Mouse (Mus musculus): Measurements from ENCODE around the gene Shh. TPM values are rescaled to one million over a fixed set of nuclear protein-coding genes. Genes with fewer than 3 reads are reported as not detected.

The Shh gene
- polyA plus RNA-seq, 2 experiments: 0.04 TPM; not detected in 1

DNA sequence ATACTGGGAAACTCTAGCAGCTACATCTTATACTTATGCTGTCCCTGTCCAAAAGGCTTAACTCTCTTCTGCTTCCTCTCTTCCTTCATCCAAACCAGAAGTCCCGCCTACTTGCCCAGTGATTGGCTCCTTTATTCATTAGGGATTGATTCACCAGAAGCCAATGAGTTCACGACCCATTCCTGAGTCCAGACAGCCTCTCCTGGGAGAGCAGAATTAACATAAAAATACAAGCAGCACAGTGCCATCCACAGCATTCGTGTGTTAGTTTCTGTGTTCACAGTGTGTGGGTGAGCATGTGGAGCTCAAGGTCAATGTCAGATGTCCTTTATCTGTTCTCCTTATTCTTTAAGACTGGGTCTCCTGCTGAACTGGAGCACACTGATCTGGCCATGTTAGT, 13.5 kb downstream of the Shh start:
- Histone ChIP-seq H3K36me3 (replicated peaks; ENCODE audit: control insufficient read depth, insufficient read depth, low read depth) (no peaks in the 10 kb centered on the region), H3K9ac (replicated peaks) (no peak overlapping the region), H3K27ac (no peak overlapping the region), H3K27me3 (ENCODE audit: control insufficient read depth, insufficient read depth, low read length) (peaks cover 23% of the 10 kb centered on the region), H3K4me2 (ENCODE audit: low read depth) (no peak overlapping the region), H3K4me3 (ENCODE audit: insufficient read depth in 1 of 2, low read depth in 2 of 2, low read length in 2 of 2) (no peak overlapping the region), H3K4me1 (replicated peaks; ENCODE audit: control insufficient read depth in 2 of 2, insufficient read depth in 2 of 2, low read length in 1 of 2) (no peaks in the 10 kb centered on the region), H3K9me3 (ENCODE audit: control insufficient read depth, low read length) (no peaks in the 10 kb centered on the region)
- DNase-seq (ENCODE audit: low read depth in 3 of 3, low spot score in 3 of 3): no peak
- 27% methylated on average over 3 of the region's 3 CpGs for WGBS (ENCODE audit: insufficient replicate concordance)
- TF ChIP-seq CTCF (IDR thresholded peaks at IDR 0.05; ENCODE audit: low read depth): no peak
- TF ChIP-seq EP300 (IDR thresholded peaks at IDR 0.05; ENCODE audit: low read depth): no peak
- no peak for ATAC-seq (ENCODE audit: insufficient read depth)

DNA sequence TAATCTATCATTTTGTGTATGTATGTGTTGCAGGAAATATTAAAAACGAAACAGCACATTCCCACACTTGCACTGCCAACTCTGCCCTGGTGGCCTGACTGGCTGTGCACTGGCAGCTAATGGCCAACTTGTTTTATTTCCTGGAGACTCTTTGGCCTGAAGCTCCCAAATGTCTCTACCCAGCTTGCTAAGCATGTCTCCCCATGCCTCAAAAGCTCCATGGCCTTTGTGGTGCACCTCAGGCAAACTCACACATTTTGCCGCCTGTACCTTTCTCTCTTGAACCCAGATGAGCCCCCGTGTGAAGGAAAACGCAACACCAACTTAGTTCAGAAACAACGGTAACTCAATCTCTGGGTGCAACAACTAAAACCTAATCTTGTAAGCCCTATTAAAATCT, 14.0 kb downstream of the Shh start:
- H3K27me3 ChIP-seq (ENCODE audit: control insufficient read depth, insufficient read depth, low read length): peaks cover 19% of the 10 kb centered on the region
- no peaks in the 10 kb centered on the region for H3K36me3 ChIP-seq (replicated peaks; ENCODE audit: control insufficient read depth, insufficient read depth, low read depth)
- H3K4me2 ChIP-seq (ENCODE audit: low read depth): no peak overlapping the region
- ATAC-seq (ENCODE audit: insufficient read depth) (no peak), DNase-seq (ENCODE audit: low read depth in 3 of 3, low spot score in 3 of 3) (no peak)
- H3K4me3 ChIP-seq (ENCODE audit: insufficient read depth in 1 of 2, low read depth in 2 of 2, low read length in 2 of 2): no peak overlapping the region
- no peak overlapping the region for H3K27ac ChIP-seq
- no peak overlapping the region for H3K9ac ChIP-seq (replicated peaks)
- no peak for TF ChIP-seq CTCF (IDR thresholded peaks at IDR 0.05; ENCODE audit: low read depth)
- TF ChIP-seq EP300 (IDR thresholded peaks at IDR 0.05; ENCODE audit: low read depth): no peak
- H3K9me3 ChIP-seq (ENCODE audit: control insufficient read depth, low read length): no peaks in the 10 kb centered on the region
- no peaks in the 10 kb centered on the region for H3K4me1 ChIP-seq (replicated peaks; ENCODE audit: control insufficient read depth in 2 of 2, insufficient read depth in 2 of 2, low read length in 1 of 2)
- WGBS (ENCODE audit: insufficient replicate concordance): 65% methylated on average over 5 of the region's 5 CpGs

DNA sequence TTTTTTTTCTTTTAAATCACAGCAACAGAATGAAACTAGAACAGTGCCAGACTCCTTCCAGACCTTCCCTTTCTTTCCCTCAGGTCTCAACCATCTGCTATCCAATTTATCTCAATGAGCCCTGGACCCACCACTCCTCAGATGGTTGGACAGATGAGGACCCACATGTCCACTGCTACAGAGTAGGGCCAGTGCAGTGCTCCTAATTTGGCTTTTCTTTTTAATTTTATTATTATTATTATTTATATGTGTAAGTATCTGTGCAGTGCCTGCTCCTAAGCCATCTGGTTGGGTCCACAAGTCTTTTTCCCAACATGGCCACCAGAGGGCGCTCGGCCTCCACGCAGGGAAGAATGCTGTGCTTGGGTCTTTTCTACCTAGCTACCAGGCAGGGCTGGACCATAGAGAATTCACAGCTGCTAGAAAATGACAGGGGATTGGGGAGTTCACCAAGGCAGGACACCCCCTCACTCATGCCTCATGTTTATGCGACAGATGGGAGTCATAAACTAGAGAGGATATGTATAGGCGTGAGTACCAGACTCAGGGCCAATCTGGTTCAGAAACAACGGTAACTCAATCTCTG, 15.9 kb downstream of the Shh start:
- Histone ChIP-seq H3K4me3 (ENCODE audit: insufficient read depth in 1 of 2, low read depth in 2 of 2, low read length in 2 of 2) (no peak overlapping the region), H3K27ac (no peak overlapping the region), H3K27me3 (ENCODE audit: control insufficient read depth, insufficient read depth, low read length) (peaks cover 6% of the 10 kb centered on the region), H3K9me3 (ENCODE audit: control insufficient read depth, low read length) (no peaks in the 10 kb centered on the region), H3K36me3 (replicated peaks; ENCODE audit: control insufficient read depth, insufficient read depth, low read depth) (no peaks in the 10 kb centered on the region), H3K4me1 (replicated peaks; ENCODE audit: control insufficient read depth in 2 of 2, insufficient read depth in 2 of 2, low read length in 1 of 2) (no peaks in the 10 kb centered on the region), H3K4me2 (ENCODE audit: low read depth) (no peak overlapping the region), H3K9ac (replicated peaks) (no peak overlapping the region)
- WGBS (ENCODE audit: insufficient replicate concordance): 34% methylated on average over 6 of the region's 6 CpGs
- ATAC-seq (ENCODE audit: insufficient read depth) (no peak), DNase-seq (ENCODE audit: low read depth in 3 of 3, low spot score in 3 of 3) (peak; percentile 9 to 27 (median 17))
- peak; percentile 93 for TF ChIP-seq CTCF (IDR thresholded peaks at IDR 0.05; ENCODE audit: low read depth)
- TF ChIP-seq EP300 (IDR thresholded peaks at IDR 0.05; ENCODE audit: low read depth): no peak

DNA sequence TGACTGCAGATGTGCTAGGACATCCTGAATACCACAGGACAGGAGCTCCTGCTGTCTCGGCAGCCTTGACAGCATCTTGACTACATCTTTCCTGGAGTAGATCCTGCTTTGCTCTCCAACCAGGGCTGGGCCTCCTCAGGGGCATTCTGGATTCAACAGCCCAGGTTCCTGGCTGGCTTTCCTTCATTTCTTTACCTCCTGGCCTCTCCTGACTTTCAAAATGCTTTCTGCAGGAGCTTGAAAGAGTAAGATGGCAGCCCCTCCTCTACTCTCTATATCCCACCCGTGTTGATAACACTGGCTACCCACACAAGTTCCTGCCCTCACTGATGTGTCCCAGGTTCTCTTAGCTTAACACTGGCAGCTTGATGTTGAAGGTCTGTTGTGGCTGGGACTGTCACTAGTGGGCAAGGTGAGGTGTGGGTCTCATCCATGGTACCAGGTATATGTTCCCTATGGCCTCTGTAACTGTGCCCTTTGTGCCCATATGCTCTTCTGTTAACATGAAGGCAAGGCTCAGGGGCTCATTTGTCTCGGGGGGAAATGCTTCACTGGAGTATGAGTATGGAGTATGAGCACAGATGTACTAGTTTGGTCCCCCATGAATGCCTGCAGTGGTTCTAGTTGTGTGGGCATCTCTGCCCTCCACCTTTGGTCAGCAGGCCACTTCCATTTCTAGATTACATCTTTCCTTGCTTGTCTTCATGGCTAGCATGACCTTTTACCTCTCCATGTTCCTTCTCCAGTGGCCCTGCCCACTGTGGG, 16.7 kb downstream of the Shh start:
- H3K4me1 ChIP-seq (replicated peaks; ENCODE audit: control insufficient read depth in 2 of 2, insufficient read depth in 2 of 2, low read length in 1 of 2): no peaks in the 10 kb centered on the region
- no peaks in the 10 kb centered on the region for H3K27me3 ChIP-seq (ENCODE audit: control insufficient read depth, insufficient read depth, low read length)
- no peak overlapping the region for H3K4me3 ChIP-seq (ENCODE audit: insufficient read depth in 1 of 2, low read depth in 2 of 2, low read length in 2 of 2)
- 34% methylated on average over 3 of the region's 3 CpGs for WGBS (ENCODE audit: insufficient replicate concordance)
- H3K9ac ChIP-seq (replicated peaks): no peak overlapping the region
- DNase-seq (ENCODE audit: low read depth in 3 of 3, low spot score in 3 of 3) (no peak), ATAC-seq (ENCODE audit: insufficient read depth) (no peak)
- H3K27ac ChIP-seq: no peak overlapping the region
- no peak overlapping the region for H3K4me2 ChIP-seq (ENCODE audit: low read depth)
- TF ChIP-seq EP300 (IDR thresholded peaks at IDR 0.05; ENCODE audit: low read depth) (no peak), CTCF (IDR thresholded peaks at IDR 0.05; ENCODE audit: low read depth) (no peak)
- no peaks in the 10 kb centered on the region for H3K9me3 ChIP-seq (ENCODE audit: control insufficient read depth, low read length)
- no peaks in the 10 kb centered on the region for H3K36me3 ChIP-seq (replicated peaks; ENCODE audit: control insufficient read depth, insufficient read depth, low read depth)

DNA sequence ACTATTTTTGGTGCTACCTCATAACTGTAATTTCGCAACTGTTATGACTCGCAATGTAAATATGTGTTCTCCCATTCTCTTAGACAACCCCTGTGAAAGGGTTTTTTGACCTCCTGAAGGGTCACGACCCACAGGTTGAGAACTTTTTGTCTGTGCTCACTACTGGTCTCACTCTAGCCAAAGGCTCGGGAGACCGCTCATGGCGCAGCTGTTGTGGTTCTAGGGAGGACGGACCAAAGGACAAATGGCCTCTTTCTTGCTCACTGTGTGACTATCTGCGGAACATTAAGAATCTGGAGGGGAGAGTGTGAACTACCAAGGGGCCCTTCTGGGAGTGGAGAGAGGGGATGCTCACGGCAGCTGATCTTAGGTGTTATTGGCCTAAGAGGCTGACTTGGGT, 41.1 kb downstream of the Shh start:
- no peak for ATAC-seq (ENCODE audit: insufficient read depth)
- Histone ChIP-seq H3K36me3 (replicated peaks; ENCODE audit: control insufficient read depth, insufficient read depth, low read depth) (no peaks in the 10 kb centered on the region), H3K4me3 (ENCODE audit: insufficient read depth in 1 of 2, low read depth in 2 of 2, low read length in 2 of 2) (no peak overlapping the region), H3K9me3 (ENCODE audit: control insufficient read depth, low read length) (no peaks in the 10 kb centered on the region), H3K4me1 (replicated peaks; ENCODE audit: control insufficient read depth in 2 of 2, insufficient read depth in 2 of 2, low read length in 1 of 2) (no peaks in the 10 kb centered on the region), H3K4me2 (ENCODE audit: low read depth) (no peak overlapping the region), H3K9ac (replicated peaks) (no peak overlapping the region), H3K27me3 (ENCODE audit: control insufficient read depth, insufficient read depth, low read length) (no peaks in the 10 kb centered on the region), H3K27ac (no peak overlapping the region)
- WGBS (ENCODE audit: insufficient replicate concordance): 74% methylated on average over 9 of the region's 9 CpGs
- TF ChIP-seq CTCF (IDR thresholded peaks at IDR 0.05; ENCODE audit: low read depth) (no peak), EP300 (IDR thresholded peaks at IDR 0.05; ENCODE audit: low read depth) (no peak)
- no peak for DNase-seq (ENCODE audit: low read depth in 3 of 3, low spot score in 3 of 3)
